Mouse (Mus musculus) bone marrow macrophage, adult 2 months (primary cell): ENCODE measurements around the gene Slc9b2. TPM values are rescaled to one million over a fixed set of nuclear protein-coding genes. Genes with fewer than 3 reads are reported as not detected.

Experiments
- H3K27ac ChIP-seq: 2 replicates; pipeline ENCODE4 v1.5.1; 2012; ENCODE audit warnings: low read depth, low read length; ENCODE audit not compliant: insufficient read depth
- H3K4me1 ChIP-seq: 2 replicates; pipeline ENCODE4 v1.6.1; 2012; ENCODE audit warnings: low read length; ENCODE audit not compliant: control insufficient read depth, insufficient read depth
- H3K4me3 ChIP-seq: 2 replicates; pipeline ENCODE4 v1.5.1; 2012; ENCODE audit warnings: mild to moderate bottlenecking, low read length, moderate library complexity; ENCODE audit not compliant: insufficient read depth
- CTCF ChIP-seq: IDR thresholded peaks from 2 replicates; pipeline ENCODE4 v1.5.1; 2012; ENCODE audit warnings: low read depth, mild to moderate bottlenecking, low read length, moderate library complexity
- POLR2A ChIP-seq: IDR thresholded peaks from 2 replicates; pipeline ENCODE4 v1.6.1; 2012; ENCODE audit warnings: mild to moderate bottlenecking, low read depth, low read length, borderline replicate concordance
- polyA plus RNA-seq: library from polyadenylated mRNA; stranded (reverse); fragments of >200 nt; gene quantifications from 2 replicates; pipeline ENCODE4 v1.2.4, GENCODE M21; 2012; ENCODE audit not compliant: missing spikeins, insufficient read depth, insufficient read length

Slc9b2 gene
- polyA plus RNA-seq, result 4.5 and 7.5 TPM in 2 replicates

DNA sequence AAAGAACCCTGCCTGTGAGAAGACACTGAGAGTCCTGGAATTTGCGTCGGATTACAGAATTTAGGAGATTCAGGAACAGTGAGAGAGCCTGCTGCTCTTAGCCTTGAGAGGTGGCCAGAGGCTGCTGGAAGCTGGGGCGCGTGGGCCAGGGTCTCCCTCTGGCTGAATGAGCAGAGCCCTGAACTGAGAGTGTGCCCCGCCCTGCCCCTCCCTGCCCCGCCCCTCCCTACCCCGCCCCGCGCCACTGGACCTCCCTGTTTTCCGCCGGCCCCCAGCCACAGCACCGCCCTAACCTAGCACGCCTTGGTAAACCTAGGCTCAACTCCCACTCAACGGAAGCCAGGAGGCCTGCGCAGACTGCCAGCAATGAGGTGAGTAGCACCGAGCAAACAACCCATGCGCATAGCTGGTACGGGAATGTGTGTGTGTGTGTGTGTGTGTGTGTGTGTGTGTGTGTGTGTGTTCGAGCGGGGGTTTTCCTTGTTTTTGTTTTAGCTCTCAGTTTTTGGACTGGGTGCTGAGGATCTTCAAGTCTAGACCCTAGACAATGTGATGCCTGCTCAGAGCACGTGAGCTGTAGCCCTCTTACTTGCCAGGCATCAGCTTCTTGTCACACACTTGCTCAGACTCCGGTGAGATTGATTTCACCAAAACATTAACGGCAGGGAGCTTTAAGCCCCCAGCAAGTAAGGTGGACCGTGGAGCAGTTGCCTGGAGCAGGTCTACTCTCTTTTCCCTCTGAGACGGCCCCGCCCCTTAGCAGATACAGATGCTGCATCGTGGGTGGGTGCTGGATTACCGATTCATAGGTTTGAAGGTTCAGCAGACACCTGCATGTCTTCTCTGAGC, at the start of gene Slc9b2:
TSS of gene Slc9b2 (plus strand) at position 290 of the 849 bp plus-strand sequence.
- peak within 1 kb of the TSS; percentile 55 for H3K4me3 ChIP-seq

GRCm38 (mm10) chr3:135258919-135259318, 48.6 kb upstream of the Slc9b2 start:
- no peak for TF ChIP-seq CTCF
- Histone ChIP-seq H3K27ac (no peak overlapping the region), H3K4me1 (no peaks in the 10 kb centered on the region), H3K4me3 (no peak overlapping the region)

More for the DNA sequence above, at the start of gene Slc9b2:
- no peak for TF ChIP-seq CTCF
- TF ChIP-seq POLR2A, result no peak
- Histone ChIP-seq H3K4me1 (peaks cover 9% of the 10 kb centered on the region), H3K27ac (no peak within 1 kb of the TSS)

DNA sequence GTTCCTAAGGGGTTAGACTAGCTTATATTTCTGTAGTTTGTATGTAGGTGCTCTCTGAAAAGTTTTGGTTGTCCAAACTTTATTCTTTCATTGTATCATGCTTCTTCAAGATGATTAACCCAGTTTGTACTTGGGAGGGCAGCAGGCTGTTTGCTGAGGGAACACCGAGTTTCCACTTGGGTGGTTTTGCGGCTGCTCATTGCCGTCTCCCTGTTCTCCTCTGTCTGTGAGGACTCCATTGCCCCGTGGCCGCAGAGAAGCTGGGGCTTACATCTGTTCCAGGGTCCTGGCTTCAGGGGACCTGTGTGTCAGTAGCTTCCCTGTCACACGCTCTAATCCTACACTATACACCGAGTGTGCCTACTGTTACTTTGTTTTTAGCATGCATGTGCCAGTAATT, 47.3 kb upstream of the Slc9b2 start:
- no peak overlapping the region for H3K27ac ChIP-seq
- TF ChIP-seq POLR2A, result no peak
- TF ChIP-seq CTCF, result no peak
- H3K4me1 ChIP-seq, result no peaks in the 10 kb centered on the region
- H3K4me3 ChIP-seq, result no peak overlapping the region

- Histone ChIP-seq H3K4me3 (no peak overlapping the region), H3K27ac (no peak overlapping the region), H3K4me1 (no peaks in the 10 kb centered on the region)
- no peak for TF ChIP-seq POLR2A
- no peak for TF ChIP-seq CTCF
Observed at GRCm38 (mm10) chr3:135268616-135269015, 38.9 kb upstream of the Slc9b2 start.

GRCm38 (mm10) chr3:135269391-135269990, 38.0 kb upstream of the Slc9b2 start:
- no peaks in the 10 kb centered on the region for H3K4me1 ChIP-seq
- H3K27ac ChIP-seq, result no peak overlapping the region
- no peak overlapping the region for H3K4me3 ChIP-seq
- TF ChIP-seq CTCF (no peak), POLR2A (no peak)

DNA sequence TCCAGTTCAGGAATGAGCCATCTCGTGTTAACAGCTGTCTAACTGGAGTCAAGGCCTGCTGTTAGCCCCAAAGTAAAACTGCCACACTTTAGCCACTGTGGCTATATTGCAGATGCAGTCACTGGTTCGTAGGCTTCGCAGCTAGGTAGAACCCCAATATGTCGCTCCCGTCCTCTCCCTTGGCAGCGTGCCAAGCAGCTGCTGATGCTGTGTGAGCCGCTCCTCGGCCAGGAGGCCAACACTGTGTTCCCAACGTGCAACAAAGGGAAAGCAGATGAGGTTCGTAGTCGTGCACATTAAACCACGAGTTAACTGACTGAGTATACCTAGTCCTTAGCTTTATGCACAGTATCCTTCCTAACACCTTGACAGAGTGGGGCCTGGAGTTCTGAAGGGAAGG, 34.9 kb upstream of the Slc9b2 start:
- Histone ChIP-seq H3K4me1 (no peaks in the 10 kb centered on the region), H3K4me3 (no peak overlapping the region), H3K27ac (no peak overlapping the region)
- TF ChIP-seq POLR2A, result no peak

DNA sequence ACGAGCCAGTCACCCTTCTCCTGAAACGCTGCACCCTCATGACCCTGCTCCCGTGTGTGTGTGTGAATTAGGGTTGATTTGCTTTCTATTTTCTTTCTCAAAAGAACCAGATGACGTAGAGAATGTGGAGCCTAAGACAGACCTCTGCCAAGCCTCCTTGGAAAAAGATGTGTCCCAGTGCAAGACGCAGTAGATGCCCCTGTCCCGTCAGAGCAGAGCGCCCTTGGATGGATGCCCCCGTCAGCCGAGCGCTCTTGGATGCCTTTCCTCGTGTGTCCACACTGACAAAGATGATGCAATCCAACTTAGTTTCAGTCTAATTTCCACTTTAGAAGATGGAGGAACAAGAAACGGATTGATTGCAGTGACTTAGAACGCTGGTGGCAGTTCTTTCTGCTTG, 34.5 kb upstream of the Slc9b2 start:
- Histone ChIP-seq H3K27ac (no peak overlapping the region), H3K4me1 (no peaks in the 10 kb centered on the region), H3K4me3 (no peak overlapping the region)
- no peak for TF ChIP-seq POLR2A

- no peak for TF ChIP-seq POLR2A
- TF ChIP-seq CTCF, result no peak
- Histone ChIP-seq H3K4me1 (no peaks in the 10 kb centered on the region), H3K4me3 (no peak overlapping the region), H3K27ac (no peak overlapping the region)
Observed at GRCm38 (mm10) chr3:135280160-135280559, 27.3 kb upstream of the Slc9b2 start.

DNA sequence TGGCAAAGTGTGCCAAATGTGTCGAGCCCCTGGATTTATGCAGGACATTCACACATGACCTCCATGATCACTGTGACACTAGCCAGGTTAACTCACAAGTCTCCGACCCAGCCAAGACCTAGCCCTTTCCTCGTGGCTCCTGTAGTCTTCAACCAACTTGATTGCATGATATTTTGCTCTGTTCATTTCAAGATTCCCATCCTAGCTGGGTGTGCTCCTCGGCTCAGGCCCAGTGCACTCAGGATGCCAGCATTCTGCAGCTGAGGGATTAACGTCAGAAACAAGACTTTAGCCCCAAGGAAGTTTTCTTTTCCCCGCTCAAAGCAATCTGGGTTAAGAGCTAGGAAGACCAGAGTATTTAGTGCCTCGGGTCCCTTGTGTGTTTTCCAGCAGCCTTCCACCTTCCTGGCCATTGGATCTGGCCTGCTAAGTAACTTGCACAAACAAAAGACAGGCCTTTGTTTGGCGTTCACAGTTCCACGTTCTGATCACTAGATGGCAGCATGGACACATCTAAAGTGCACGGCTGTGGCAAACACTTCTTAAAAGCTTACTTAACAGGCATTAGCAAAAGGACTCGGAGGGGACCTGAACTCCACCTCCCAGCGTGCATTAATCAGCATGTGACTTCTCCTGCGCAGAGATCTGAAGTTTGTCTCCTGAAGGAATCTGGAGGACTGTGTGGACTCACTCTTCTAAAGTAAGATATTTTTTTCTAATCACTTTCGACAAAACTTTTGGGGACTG, 26.7 kb upstream of the Slc9b2 start, which contains the start of gene Bdh2:
TSS of gene Bdh2 (plus strand) at position 553 of the 747 bp plus-strand sequence.
- TF ChIP-seq CTCF (peak; percentile 26; the same call in 1 of the 2 replicates), POLR2A (no peak)
- Histone ChIP-seq H3K4me3 (no peak within 1 kb of the TSS), H3K27ac (no peak within 1 kb of the TSS), H3K4me1 (no peaks in the 10 kb centered on the region)

GRCm38 (mm10) chr3:135281701-135282100, 25.8 kb upstream of the Slc9b2 start:
- no peaks in the 10 kb centered on the region for H3K4me1 ChIP-seq
- no peak overlapping the region for H3K27ac ChIP-seq
- TF ChIP-seq POLR2A, result no peak
- no peak for TF ChIP-seq CTCF
- no peak overlapping the region for H3K4me3 ChIP-seq
